ENCODE assay signal across 25 mouse cellular contexts in the genomic region with DNA sequence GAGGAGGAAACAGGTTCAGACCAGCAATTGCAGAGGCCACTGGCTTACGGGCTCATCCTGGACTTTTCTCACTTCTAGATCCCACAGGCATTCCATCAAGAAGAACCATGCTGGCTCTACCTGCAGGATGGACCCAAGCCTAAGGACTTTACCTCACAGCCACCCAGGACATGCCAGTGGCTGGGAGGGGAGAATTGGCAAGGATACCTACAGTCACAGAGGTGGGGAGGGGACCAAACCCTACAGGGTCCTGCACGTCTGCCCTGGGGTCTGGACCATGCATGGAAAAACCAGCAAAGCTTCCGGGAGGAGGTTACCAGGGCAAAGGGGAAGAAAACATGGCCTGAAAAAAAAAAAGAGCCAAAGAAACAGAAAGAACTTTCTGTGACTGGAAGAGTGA. TPM values are rescaled to one million over a fixed set of nuclear protein-coding genes. Genes with fewer than 3 reads are reported as not detected.
"Had no signal": no experiment of that assay in that cellular context is flagged by ENCODE, and none has a peak within 500 bp of the region (broad histone marks: within the 10 kb centered on the region; RNA-seq: fewer than 3 reads in every experiment).

No protein-coding gene starts in this region.

- H3K27ac ChIP-seq: midbrain, embryonic 10.5 days; midbrain, embryonic 12.5 days; neural tube, embryonic 13.5 days; neural tube, embryonic 15.5 days had no signal

- H3K4me3 ChIP-seq: midbrain, embryonic 10.5 days; midbrain, embryonic 12.5 days; myocyte; neural tube, embryonic 13.5 days; neural tube, embryonic 15.5 days had no signal

- H3K9me3 ChIP-seq: midbrain, embryonic 10.5 days; midbrain, embryonic 12.5 days; neural tube, embryonic 13.5 days; neural tube, embryonic 15.5 days had no signal

- ATAC-seq: midbrain, embryonic 16.5 days had no signal

- H3K27me3 ChIP-seq: midbrain, embryonic 12.5 days; neural tube, embryonic 13.5 days; neural tube, embryonic 15.5 days had no signal

- DNase-seq: lung, embryonic 14.5 days; lung, postnatal 10 days; lung, postnatal 4 days; midbrain, embryonic 14.5 days; retina, postnatal 1 day; right cerebral cortex, adult 18-20 months; right cerebral cortex, postnatal 25 days; right cerebral cortex, postnatal 4 days; spleen, adult 18-20 months; thymus, adult 18-20 months; thymus, postnatal 14 days; thymus, postnatal 36 days had no signal

- H3K4me2 ChIP-seq: lung, embryonic 14.5 days; midbrain, embryonic 12.5 days; neural tube, embryonic 13.5 days; neural tube, embryonic 15.5 days had no signal

- H3K9ac ChIP-seq: lung, embryonic 14.5 days; midbrain, embryonic 12.5 days; neural tube, embryonic 13.5 days; neural tube, embryonic 15.5 days had no signal

RNA-seq across cellular contexts. Expression of gene Gm21983, which starts 9.9 kb away (rescaled TPM):
- total RNA-seq: megakaryocyte, adult 5-6 weeks; megakaryocyte-erythroid progenitor cell, adult 5-6 weeks had no signal
- polyA plus RNA-seq: midbrain, embryonic 10.5 days; midbrain, embryonic 14.5 days; myocyte; neural tube, embryonic 11.5 days; stomach, embryonic 14.5 days; stomach, embryonic 16.5 days; thymus, postnatal 0 days had no signal

RNA-seq across cellular contexts. Expression of gene Mia, which starts 10.0 kb away (rescaled TPM):
- total RNA-seq: megakaryocyte, adult 5-6 weeks; megakaryocyte-erythroid progenitor cell, adult 5-6 weeks had no signal
- polyA plus RNA-seq: small intestine, adult 2 months had no signal

RNA-seq across cellular contexts. Expression of gene Cyp2t4, which starts 17.5 kb away (rescaled TPM):
- total RNA-seq: megakaryocyte, adult 5-6 weeks; megakaryocyte-erythroid progenitor cell, adult 5-6 weeks had no signal
- polyA plus RNA-seq: neural tube, embryonic 11.5 days; small intestine, adult 2 months; stomach, embryonic 14.5 days; thymus, postnatal 0 days had no signal
